25 mouse cellular contexts compared by ENCODE assay signal in genomic region chr5:103560546-103560945, GRCm38 (mm10).
"Had no signal": no experiment of that assay in that cellular context is flagged by ENCODE, and none has a peak within 500 bp of the region (broad histone marks: within the 10 kb centered on the region; RNA-seq: fewer than 3 reads in every experiment).

No protein-coding gene starts in this region.

- H3K4me3 ChIP-seq: forebrain, embryonic 15.5 days; heart, adult 2 months; heart, embryonic 13.5 days; heart, embryonic 15.5 days; hindbrain, embryonic 13.5 days; hindbrain, embryonic 15.5 days; intestine, embryonic 15.5 days; limb, embryonic 10.5 days; limb, embryonic 12.5 days; liver, embryonic 13.5 days; liver, embryonic 15.5 days had no signal

- H3K27ac ChIP-seq: forebrain, embryonic 15.5 days; heart, adult 2 months; heart, embryonic 13.5 days; heart, embryonic 15.5 days; hindbrain, embryonic 13.5 days; hindbrain, embryonic 15.5 days; intestine, embryonic 15.5 days; limb, embryonic 10.5 days; limb, embryonic 12.5 days; liver, embryonic 13.5 days; liver, embryonic 15.5 days had no signal

- DNase-seq: forebrain, postnatal 0 days; gastrocnemius, postnatal 14 days; gastrocnemius, postnatal 36 days; heart, adult 11 months; heart, adult 2 months; heart, postnatal 14 days; heart, postnatal 36 days; layer of hippocampus, adult 9-11 months; layer of hippocampus, postnatal 36 days; liver; liver, embryonic 13.5 days; liver, postnatal 0 days had no signal

- H3K36me3 ChIP-seq: hindbrain, embryonic 15.5 days; liver, embryonic 13.5 days; liver, embryonic 15.5 days had no signal

- H3K9ac ChIP-seq: forebrain, embryonic 15.5 days; forebrain, postnatal 0 days; heart, embryonic 13.5 days; heart, embryonic 15.5 days; hindbrain, embryonic 13.5 days; hindbrain, embryonic 15.5 days; intestine, embryonic 15.5 days; limb, embryonic 12.5 days; liver, embryonic 13.5 days; liver, embryonic 15.5 days; liver, postnatal 0 days had no signal

- H3K4me1 ChIP-seq: heart, embryonic 13.5 days; heart, embryonic 15.5 days; hindbrain, embryonic 13.5 days; hindbrain, embryonic 15.5 days; intestine, embryonic 15.5 days; limb, embryonic 10.5 days; limb, embryonic 12.5 days; liver, embryonic 13.5 days; liver, embryonic 15.5 days had no signal

- ATAC-seq: forebrain, embryonic 15.5 days; forebrain, postnatal 0 days; inflammation-experienced regulatory T-cells, adult 6 months; intestine, embryonic 15.5 days; intestine, postnatal 0 days; liver, postnatal 0 days had no signal

- H3K4me2 ChIP-seq: forebrain, embryonic 15.5 days; heart, embryonic 11.5 days; heart, embryonic 13.5 days; heart, embryonic 15.5 days; hindbrain, embryonic 13.5 days; hindbrain, embryonic 15.5 days; intestine, embryonic 15.5 days; limb, embryonic 12.5 days; liver, embryonic 11.5 days; liver, embryonic 13.5 days; liver, embryonic 15.5 days had no signal

- H3K27me3 ChIP-seq: forebrain, embryonic 15.5 days; heart, embryonic 13.5 days; heart, embryonic 15.5 days; hindbrain, embryonic 13.5 days; hindbrain, embryonic 15.5 days; intestine, embryonic 15.5 days; limb, embryonic 12.5 days; liver, embryonic 13.5 days; liver, embryonic 15.5 days had no signal

- H3K9me3 ChIP-seq: forebrain, embryonic 15.5 days; heart, embryonic 13.5 days; heart, embryonic 15.5 days; hindbrain, embryonic 13.5 days; hindbrain, embryonic 15.5 days; intestine, embryonic 15.5 days; limb, embryonic 10.5 days; limb, embryonic 12.5 days; liver, embryonic 13.5 days; liver, embryonic 15.5 days had no signal
